Mouse (Mus musculus) embryonic facial prominence, embryonic 14.5 days (tissue): ENCODE results near the gene Baz2b. TPM values are rescaled to one million over a fixed set of nuclear protein-coding genes. Genes with fewer than 3 reads are reported as not detected.

Experiments used
- ATAC-seq: fragments of 200-750 bp; cut with Nextera tagmentation; 2 replicates; pipeline ENCODE4 v1.8.0; 2017; ENCODE audit warnings: low read depth, moderate number of reproducible peaks, moderate TSS enrichment
- DNase-seq: peaks from one replicate; pipeline ENCODE4 v3.0.0-alpha.2; 2015; ENCODE audit warnings: low spot score
- H3K27ac ChIP-seq: fragments of 300-500 bp; sonication (generic); replicated peaks from 2 replicates; pipeline ENCODE4 v1.5.1; 2014; ENCODE audit warnings: low read depth, mild to moderate bottlenecking, low read length, moderate library complexity
- H3K27me3 ChIP-seq: fragments of 300-500 bp; sonication (generic); replicated peaks from 2 replicates; pipeline ENCODE4 v1.6.1; 2014; ENCODE audit warnings: low read length; ENCODE audit not compliant: control insufficient read depth, insufficient read depth
- H3K36me3 ChIP-seq: fragments of 300-500 bp; sonication (generic); 2 replicates; pipeline ENCODE4 v1.6.1; 2014; ENCODE audit warnings: low read length, mixed read lengths; ENCODE audit not compliant: control insufficient read depth, insufficient read depth
- H3K4me1 ChIP-seq: fragments of 300-500 bp; sonication (generic); 2 replicates; pipeline ENCODE4 v1.6.1; 2014; ENCODE audit warnings: antibody characterized with exemption, low read length; ENCODE audit not compliant: control insufficient read depth, insufficient read depth
- H3K4me2 ChIP-seq: fragments of 300-500 bp; sonication (generic); 2 replicates; pipeline ENCODE4 v1.6.1; 2014; ENCODE audit warnings: low read depth, mild to moderate bottlenecking, low read length, moderate library complexity, mixed read lengths
- H3K4me3 ChIP-seq: fragments of 300-500 bp; sonication (generic); 2 replicates; pipeline ENCODE4 v1.5.1; 2014; ENCODE audit warnings: low read depth, mild to moderate bottlenecking, low read length
- H3K9ac ChIP-seq: fragments of 300-500 bp; sonication (generic); 2 replicates; pipeline ENCODE4 v1.6.1; 2014; ENCODE audit warnings: low read depth, mild to moderate bottlenecking, low read length, moderate library complexity, mixed read lengths
- H3K9me3 ChIP-seq: fragments of 300-500 bp; sonication (generic); 2 replicates; pipeline ENCODE4 v1.6.1; 2016; ENCODE audit warnings: low read length; ENCODE audit not compliant: control insufficient read depth
- WGBS: fragments of 180-500 bp; shearing (Covaris S2); extraction: QIAGEN DNeasy Blood & Tissue Kit; methylation state at CpG from one replicate; pipeline ENCODE4 v1.1.7; 2014; 5-methylcytosine and 5-hydroxymethylcytosine counted together
- polyA plus RNA-seq: library from polyadenylated mRNA; unstranded; fragments of >200 nt; fragmentation: Nextera tagmentation; extraction: Ambion mirVana; gene quantifications from 2 replicates; pipeline ENCODE4 v1.2.1, GENCODE M21; 2014

Gene Baz2b
- polyA plus RNA-seq, 1 experiment from 2014 or later = 44.1 TPM

- no peaks in the 10 kb centered on the region for H3K9me3 ChIP-seq
- ATAC-seq = peak; percentile 95
- no peaks in the 10 kb centered on the region for H3K27me3 ChIP-seq
- H3K36me3 ChIP-seq = peaks cover 30% of the 10 kb centered on the region
- no peak overlapping the region for H3K4me3 ChIP-seq
- peak overlapping the region; percentile 4; the same call in 1 of the 2 replicates for H3K27ac ChIP-seq
- no peak overlapping the region for H3K4me2 ChIP-seq
- no peaks in the 10 kb centered on the region for H3K4me1 ChIP-seq
- peak; percentile 86 for DNase-seq
- no peak overlapping the region for H3K9ac ChIP-seq
- 42% methylated on average over 8 of the region's 8 CpGs for WGBS
These were observed 312.8 kb downstream of the Baz2b start for GRCm38 (mm10) chr2:59896837-59897236.

GRCm38 (mm10) chr2:59896400-59896799, 313.2 kb downstream of the Baz2b start:
- Histone ChIP-seq H3K4me1 (no peaks in the 10 kb centered on the region), H3K4me2 (no peak overlapping the region), H3K36me3 (peaks cover 25% of the 10 kb centered on the region), H3K27me3 (no peaks in the 10 kb centered on the region), H3K9me3 (no peaks in the 10 kb centered on the region), H3K9ac (no peak overlapping the region), H3K4me3 (no peak overlapping the region), H3K27ac (peak overlapping the region; percentile 4; the same call in 1 of the 2 replicates)
- 64% methylated on average over 7 of the region's 7 CpGs for WGBS
- DNase-seq (peak; percentile 31), ATAC-seq (peak; percentile 45; the same call in 1 of the 2 replicates)

GRCm38 (mm10) chr2:59889699-59890098, 319.9 kb downstream of the Baz2b start:
- Histone ChIP-seq H3K27ac (no peak overlapping the region), H3K4me2 (no peak overlapping the region), H3K9ac (no peak overlapping the region), H3K9me3 (no peaks in the 10 kb centered on the region), H3K36me3 (peaks cover 8% of the 10 kb centered on the region; the same call in 1 of the 2 replicates), H3K4me3 (no peak overlapping the region), H3K4me1 (no peaks in the 10 kb centered on the region), H3K27me3 (no peaks in the 10 kb centered on the region)
- no peak for DNase-seq
- no peak for ATAC-seq
- WGBS = 83% methylated on average over 6 of the region's 6 CpGs

- Histone ChIP-seq H3K9ac (peak overlapping the region; percentile 86), H3K4me2 (peak overlapping the region; percentile 63), H3K36me3 (peaks cover 3% of the 10 kb centered on the region; the same call in 1 of the 2 replicates), H3K27me3 (no peaks in the 10 kb centered on the region), H3K4me3 (peak overlapping the region; percentile 83), H3K27ac (no peak overlapping the region), H3K4me1 (0 out of 2 replicates have a peak, but pooled peaks cover 3% of the 10 kb centered on the region), H3K9me3 (no peaks in the 10 kb centered on the region)
- WGBS = 70% methylated on average over 8 of the region's 8 CpGs
- peak; percentile 8; the same call in 1 of the 2 replicates for ATAC-seq
- no peak for DNase-seq
These were observed 326.8 kb downstream of the Baz2b start for GRCm38 (mm10) chr2:59882742-59883281.

GRCm38 (mm10) chr2:59881831-59882741, 327.6 kb downstream of the Baz2b start, which contains the start of gene Wdsub1:
Wdsub1 (minus strand) TSS chr2:59882591.
- Histone ChIP-seq H3K36me3 (peaks cover 8% of the 10 kb centered on the region; the same call in 1 of the 2 replicates), H3K4me3 (peak within 1 kb of the TSS; percentile 83), H3K4me1 (0 out of 2 replicates have a peak, but pooled peaks cover 3% of the 10 kb centered on the region), H3K27ac (peak within 1 kb of the TSS; percentile 83), H3K27me3 (no peaks in the 10 kb centered on the region), H3K9me3 (no peaks in the 10 kb centered on the region), H3K9ac (peak within 1 kb of the TSS; percentile 86), H3K4me2 (peak within 1 kb of the TSS; percentile 63)
- DNase-seq (peak; percentile 97), ATAC-seq (peak; percentile 96)
- WGBS = 4% methylated on average over 43 of the region's 57 CpGs

- 62% methylated on average over 6 of the region's 6 CpGs for WGBS
- H3K27ac ChIP-seq = 0 out of 2 replicates have a peak overlapping the region, but pooled peaks have one; percentile 83
These were observed 328.2 kb downstream of the Baz2b start for GRCm38 (mm10) chr2:59881404-59881803.

GRCm38 (mm10) chr2:59878221-59878620, 331.4 kb downstream of the Baz2b start:
- no peak overlapping the region for H3K9ac ChIP-seq
- ATAC-seq (no peak), DNase-seq (no peak)
- peaks cover 29% of the 10 kb centered on the region for H3K36me3 ChIP-seq
- H3K4me1 ChIP-seq = 0 out of 2 replicates have a peak, but pooled peaks cover 3% of the 10 kb centered on the region
- no peak overlapping the region for H3K27ac ChIP-seq
- H3K4me3 ChIP-seq = no peak overlapping the region
- no peaks in the 10 kb centered on the region for H3K27me3 ChIP-seq
- H3K4me2 ChIP-seq = no peak overlapping the region
- H3K9me3 ChIP-seq = no peaks in the 10 kb centered on the region
- WGBS = 77% methylated on average over 19 of the region's 19 CpGs

More at GRCm38 (mm10) chr2:59881404-59881803, 328.2 kb downstream of the Baz2b start:
- no peaks in the 10 kb centered on the region for H3K9me3 ChIP-seq
- H3K27me3 ChIP-seq = no peaks in the 10 kb centered on the region
- DNase-seq (peak; percentile 22), ATAC-seq (no peak)
- H3K4me3 ChIP-seq = peak overlapping the region; percentile 83
- 0 out of 2 replicates have a peak, but pooled peaks cover 3% of the 10 kb centered on the region for H3K4me1 ChIP-seq
- H3K36me3 ChIP-seq = peaks cover 13% of the 10 kb centered on the region
- peak overlapping the region; percentile 63 for H3K4me2 ChIP-seq
- peak overlapping the region; percentile 86; the same call in 1 of the 2 replicates for H3K9ac ChIP-seq

GRCm38 (mm10) chr2:59877335-59877734, 332.3 kb downstream of the Baz2b start:
- H3K9ac ChIP-seq = no peak overlapping the region
- DNase-seq (peak; percentile 50), ATAC-seq (peak; percentile 52; the same call in 1 of the 2 replicates)
- H3K36me3 ChIP-seq = peaks cover 37% of the 10 kb centered on the region
- H3K9me3 ChIP-seq = no peaks in the 10 kb centered on the region
- 57% methylated on average over 4 of the region's 4 CpGs for WGBS
- no peak overlapping the region for H3K27ac ChIP-seq
- H3K4me1 ChIP-seq = no peaks in the 10 kb centered on the region
- H3K27me3 ChIP-seq = no peaks in the 10 kb centered on the region
- H3K4me3 ChIP-seq = no peak overlapping the region
- no peak overlapping the region for H3K4me2 ChIP-seq
